Mouse (Mus musculus) midbrain, embryonic 11.5 days (tissue): ENCODE data around the gene Adam15. TPM values are rescaled to one million over a fixed set of nuclear protein-coding genes. Genes with fewer than 3 reads are reported as not detected.

ENCODE experiments used
- ATAC-seq: fragments of 200-750 bp; cut with Nextera tagmentation; 2 replicates; pipeline ENCODE4 v1.8.0; 2017; ENCODE audit warnings: moderate TSS enrichment, moderate library complexity; ENCODE audit not compliant: low FRiP score
- DNase-seq: peaks from one replicate; pipeline ENCODE4 v3.0.0; 2015; ENCODE audit warnings: low spot score; ENCODE audit errors: missing footprints
- H3K27ac ChIP-seq: fragments of 300-500 bp; sonication (generic); 2 replicates; pipeline ENCODE4 v1.5.1; 2014; ENCODE audit warnings: low read depth, low read length
- H3K27me3 ChIP-seq: fragments of 300-500 bp; sonication (generic); 2 replicates; pipeline ENCODE4 v1.6.1; 2014; ENCODE audit warnings: mild to moderate bottlenecking, low read length, moderate library complexity, mixed read lengths; ENCODE audit not compliant: control insufficient read depth, insufficient read depth
- H3K36me3 ChIP-seq: fragments of 300-500 bp; sonication (generic); 2 replicates; pipeline ENCODE4 v1.6.1; 2014; ENCODE audit warnings: mild to moderate bottlenecking, low read length, moderate library complexity, mixed read lengths; ENCODE audit not compliant: control insufficient read depth, insufficient read depth
- H3K4me1 ChIP-seq: fragments of 300-500 bp; sonication (generic); 2 replicates; pipeline ENCODE4 v1.6.1; 2014; ENCODE audit warnings: low read length; ENCODE audit not compliant: control insufficient read depth, insufficient read depth
- H3K4me2 ChIP-seq: fragments of 300-500 bp; sonication (generic); 2 replicates; pipeline ENCODE4 v1.6.1; 2014; ENCODE audit warnings: mild to moderate bottlenecking, moderate library complexity
- H3K4me3 ChIP-seq: fragments of 300-500 bp; sonication (generic); 2 replicates; pipeline ENCODE4 v1.5.1; 2014; ENCODE audit warnings: low read depth, low read length
- H3K9ac ChIP-seq: fragments of 300-500 bp; sonication (generic); 2 replicates; pipeline ENCODE4 v1.6.1; 2014; ENCODE audit warnings: low read length
- H3K9me3 ChIP-seq: fragments of 300-500 bp; sonication (generic); 2 replicates; pipeline ENCODE4 v1.6.1; 2016; ENCODE audit warnings: low read length; ENCODE audit not compliant: control insufficient read depth
- WGBS: fragments of 180-500 bp; shearing (Covaris S2); extraction: QIAGEN DNeasy Blood & Tissue Kit; methylation state at CpG from one replicate; pipeline ENCODE4 v1.1.7; 2014; 5-methylcytosine and 5-hydroxymethylcytosine counted together
- polyA plus RNA-seq: library from polyadenylated mRNA; unstranded; fragments of >200 nt; fragmentation: Nextera tagmentation; extraction: Ambion mirVana; gene quantifications from 2 replicates; pipeline ENCODE4 v1.2.1, GENCODE M21; 2014

Gene Adam15
- polyA plus RNA-seq, 1 experiment from 2014 or later: 18.7 TPM

- Histone ChIP-seq H3K27ac (no peak overlapping the region), H3K4me2 (no peak overlapping the region), H3K36me3 (no peaks in the 10 kb centered on the region), H3K9ac (peak overlapping the region; percentile 17; the same call in 1 of the 2 replicates), H3K4me1 (peaks cover 38% of the 10 kb centered on the region), H3K4me3 (no peak overlapping the region), H3K9me3 (no peaks in the 10 kb centered on the region), H3K27me3 (peaks cover 14% of the 10 kb centered on the region; the same call in 1 of the 2 replicates)
- DNase-seq (no peak), ATAC-seq (no peak)
- 63% methylated on average over 11 of the region's 11 CpGs for WGBS
Observed at GRCm38 (mm10) chr3:89333053-89333452, 16.7 kb downstream of the Adam15 start.

GRCm38 (mm10) chr3:89332476-89332875, 17.3 kb downstream of the Adam15 start:
- Histone ChIP-seq H3K9me3 (no peaks in the 10 kb centered on the region), H3K27me3 (peaks cover 14% of the 10 kb centered on the region; the same call in 1 of the 2 replicates), H3K4me1 (peaks cover 38% of the 10 kb centered on the region), H3K36me3 (no peaks in the 10 kb centered on the region), H3K4me3 (no peak overlapping the region), H3K9ac (0 out of 2 replicates have a peak overlapping the region, but pooled peaks have one; percentile 12), H3K4me2 (no peak overlapping the region), H3K27ac (peak overlapping the region; percentile 25; the same call in 1 of the 2 replicates)
- DNase-seq: peak; percentile 88
- WGBS: 41% methylated on average over 12 of the region's 12 CpGs
- ATAC-seq: no peak

GRCm38 (mm10) chr3:89332013-89332412, 17.8 kb downstream of the Adam15 start:
- no peak overlapping the region for H3K27ac ChIP-seq
- 0 out of 2 replicates have a peak overlapping the region, but pooled peaks have one; percentile 12 for H3K9ac ChIP-seq
- peak; percentile 83 for DNase-seq
- H3K4me2 ChIP-seq: no peak overlapping the region
- peaks cover 14% of the 10 kb centered on the region; the same call in 1 of the 2 replicates for H3K27me3 ChIP-seq
- H3K4me1 ChIP-seq: peaks cover 36% of the 10 kb centered on the region
- H3K4me3 ChIP-seq: no peak overlapping the region
- WGBS: 31% methylated on average over 10 of the region's 10 CpGs
- H3K36me3 ChIP-seq: no peaks in the 10 kb centered on the region
- ATAC-seq: no peak
- H3K9me3 ChIP-seq: no peaks in the 10 kb centered on the region

- no peak for DNase-seq
- 69% methylated on average over 13 of the region's 13 CpGs for whole genome bisulfite sequencing
- Histone ChIP-seq H3K27me3 (peaks cover 14% of the 10 kb centered on the region; the same call in 1 of the 2 replicates), H3K27ac (no peak overlapping the region), H3K36me3 (no peaks in the 10 kb centered on the region), H3K9ac (no peak overlapping the region), H3K4me1 (peaks cover 31% of the 10 kb centered on the region), H3K9me3 (no peaks in the 10 kb centered on the region), H3K4me3 (no peak overlapping the region), H3K4me2 (no peak overlapping the region; the same call in 1 of the 2 replicates)
- ATAC-seq: no peak
Observed at GRCm38 (mm10) chr3:89331561-89331960, 18.2 kb downstream of the Adam15 start.

DNA sequence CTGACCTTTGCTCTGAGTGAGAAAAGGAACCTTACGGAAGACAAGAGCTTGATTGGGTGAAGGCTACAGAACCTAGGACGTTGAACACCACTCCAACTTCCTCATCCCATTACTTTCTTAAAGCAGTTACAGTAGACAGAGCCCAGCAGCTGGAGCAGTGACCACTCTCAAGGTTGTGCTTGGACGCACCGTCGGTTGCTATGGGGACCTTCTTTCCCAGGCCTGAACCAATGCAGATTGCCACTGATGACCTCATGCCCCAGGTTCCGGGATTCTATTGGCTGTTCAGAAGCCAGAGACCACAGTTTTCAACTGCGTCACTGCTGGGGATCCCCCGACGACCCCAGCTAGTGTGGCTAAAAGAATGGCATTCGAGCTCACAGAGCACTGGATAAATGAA, 18.8 kb downstream of the Adam15 start:
- no peak overlapping the region for H3K27ac ChIP-seq
- H3K27me3 ChIP-seq: peaks cover 14% of the 10 kb centered on the region; the same call in 1 of the 2 replicates
- DNase-seq: no peak

DNA sequence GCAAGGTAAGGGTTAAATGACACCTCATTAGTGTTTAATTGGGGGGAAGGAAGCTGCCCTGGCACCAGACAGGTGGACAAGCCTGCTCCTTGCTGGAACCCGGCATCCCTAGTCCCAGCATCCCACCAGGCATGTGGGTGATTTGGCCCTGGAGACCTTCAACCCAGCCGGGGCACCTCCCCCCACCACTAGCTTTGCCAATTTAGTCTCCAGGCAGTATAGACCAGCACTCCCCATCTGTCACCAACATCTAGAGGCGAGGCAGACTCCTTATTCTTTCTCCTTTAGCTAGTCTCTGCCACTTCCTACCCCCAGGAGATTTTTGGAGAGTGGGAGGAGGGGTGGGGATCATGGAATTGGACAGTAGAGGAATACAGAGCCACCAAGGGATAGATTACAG, 19.4 kb downstream of the Adam15 start:
- no peak for ATAC-seq
- no peaks in the 10 kb centered on the region for H3K9me3 ChIP-seq
- no peak overlapping the region for H3K4me3 ChIP-seq
- H3K27ac ChIP-seq: no peak overlapping the region
- peaks cover 26% of the 10 kb centered on the region for H3K4me1 ChIP-seq
- no peak overlapping the region for H3K4me2 ChIP-seq
- no peak overlapping the region for H3K9ac ChIP-seq
- peaks cover 14% of the 10 kb centered on the region; the same call in 1 of the 2 replicates for H3K27me3 ChIP-seq
- DNase-seq: peak; percentile 79
- no peaks in the 10 kb centered on the region for H3K36me3 ChIP-seq
- WGBS: 71% methylated on average over 3 of the region's 3 CpGs

More for the DNA sequence above, 18.8 kb downstream of the Adam15 start:
- H3K4me2 ChIP-seq: no peak overlapping the region
- 16% methylated on average over 10 of the region's 10 CpGs for WGBS
- no peak overlapping the region for H3K4me3 ChIP-seq
- no peaks in the 10 kb centered on the region for H3K36me3 ChIP-seq
- no peak overlapping the region for H3K9ac ChIP-seq
- ATAC-seq: peak; percentile 47; the same call in 1 of the 2 replicates
- H3K9me3 ChIP-seq: no peaks in the 10 kb centered on the region
- H3K4me1 ChIP-seq: peaks cover 26% of the 10 kb centered on the region

DNA sequence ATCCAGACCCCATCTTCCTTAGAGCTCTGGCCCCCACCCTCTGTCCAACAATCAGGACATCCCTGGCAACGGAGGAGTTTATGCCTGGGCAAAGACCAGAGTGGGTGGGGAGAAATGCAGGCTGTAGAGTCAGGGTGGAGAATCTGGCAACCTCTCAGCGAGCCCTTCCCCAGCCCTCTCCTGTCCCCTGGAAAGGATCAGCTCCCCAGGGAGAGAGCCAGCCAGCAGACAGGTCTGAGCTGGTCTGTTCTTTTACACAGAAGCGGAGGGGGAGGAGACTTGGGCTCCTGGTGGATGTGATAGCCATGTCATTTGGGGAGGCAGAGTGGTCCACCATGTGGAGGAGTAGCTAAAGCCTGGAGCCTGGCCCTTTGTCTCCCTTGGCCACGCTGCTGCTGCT, 21.2 kb downstream of the Adam15 start:
- no peak for ATAC-seq
- H3K4me2 ChIP-seq: no peak overlapping the region
- no peaks in the 10 kb centered on the region for H3K36me3 ChIP-seq
- 19% methylated on average over 4 of the region's 4 CpGs for WGBS
- no peaks in the 10 kb centered on the region for H3K9me3 ChIP-seq
- DNase-seq: no peak
- peaks cover 26% of the 10 kb centered on the region for H3K4me1 ChIP-seq
- no peak overlapping the region for H3K9ac ChIP-seq
- peaks cover 9% of the 10 kb centered on the region; the same call in 1 of the 2 replicates for H3K27me3 ChIP-seq
- H3K4me3 ChIP-seq: no peak overlapping the region
- H3K27ac ChIP-seq: no peak overlapping the region

GRCm38 (mm10) chr3:89327371-89327870, 22.4 kb downstream of the Adam15 start:
- H3K27ac ChIP-seq: no peak overlapping the region
- H3K9ac ChIP-seq: no peak overlapping the region
- no peaks in the 10 kb centered on the region for H3K9me3 ChIP-seq
- DNase-seq (no peak), ATAC-seq (no peak)
- peaks cover 16% of the 10 kb centered on the region for H3K27me3 ChIP-seq
- no peaks in the 10 kb centered on the region for H3K36me3 ChIP-seq
- no peak overlapping the region for H3K4me2 ChIP-seq
- H3K4me1 ChIP-seq: peaks cover 21% of the 10 kb centered on the region
- 55% methylated on average over 9 of the region's 9 CpGs for WGBS
- H3K4me3 ChIP-seq: no peak overlapping the region

GRCm38 (mm10) chr3:89325882-89326281, 23.9 kb downstream of the Adam15 start:
- Histone ChIP-seq H3K36me3 (no peaks in the 10 kb centered on the region), H3K4me1 (peaks cover 22% of the 10 kb centered on the region), H3K9me3 (no peaks in the 10 kb centered on the region), H3K4me2 (no peak overlapping the region), H3K4me3 (no peak overlapping the region), H3K9ac (no peak overlapping the region), H3K27me3 (peaks cover 27% of the 10 kb centered on the region), H3K27ac (no peak overlapping the region)
- DNase-seq (no peak), ATAC-seq (no peak)
- WGBS: 89% methylated on average over 8 of the region's 8 CpGs
